Mouse (Mus musculus) hindlimb bud, embryonic 11.5 days (tissue): Measurements from ENCODE around the gene Tspan4.

ENCODE experiments used
- DNase-seq: peaks from one replicate; pipeline ENCODE4 v3.0.0-alpha.2; 2012; ENCODE audit warnings: low read depth, low spot score; ENCODE audit errors: extremely low spot score

Tspan4 gene

DNA sequence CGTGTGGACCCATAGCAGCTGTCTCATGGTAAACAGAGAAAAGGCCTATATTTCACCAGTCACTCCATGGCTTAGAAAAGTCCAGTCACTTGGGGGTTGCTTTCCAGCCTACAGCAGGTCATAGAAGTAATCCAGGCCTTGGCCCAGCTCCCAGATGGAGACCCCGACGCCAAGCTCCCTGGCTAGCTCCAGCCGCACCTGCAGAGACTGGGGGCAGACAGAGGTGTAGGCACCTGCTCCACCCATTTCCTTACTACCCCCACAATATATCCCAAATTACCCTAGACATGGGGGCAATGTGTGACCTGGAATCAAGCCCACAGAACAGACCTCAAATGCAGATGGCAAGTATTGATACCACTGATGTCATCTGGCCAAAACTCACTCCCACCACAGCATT is 20.9 kb downstream of the Tspan4 start:
- no peak for DNase-seq

GRCm38 (mm10) chr7:141497600-141497999 is 22.6 kb downstream of the Tspan4 start:
- no peak for DNase-seq

DNA sequence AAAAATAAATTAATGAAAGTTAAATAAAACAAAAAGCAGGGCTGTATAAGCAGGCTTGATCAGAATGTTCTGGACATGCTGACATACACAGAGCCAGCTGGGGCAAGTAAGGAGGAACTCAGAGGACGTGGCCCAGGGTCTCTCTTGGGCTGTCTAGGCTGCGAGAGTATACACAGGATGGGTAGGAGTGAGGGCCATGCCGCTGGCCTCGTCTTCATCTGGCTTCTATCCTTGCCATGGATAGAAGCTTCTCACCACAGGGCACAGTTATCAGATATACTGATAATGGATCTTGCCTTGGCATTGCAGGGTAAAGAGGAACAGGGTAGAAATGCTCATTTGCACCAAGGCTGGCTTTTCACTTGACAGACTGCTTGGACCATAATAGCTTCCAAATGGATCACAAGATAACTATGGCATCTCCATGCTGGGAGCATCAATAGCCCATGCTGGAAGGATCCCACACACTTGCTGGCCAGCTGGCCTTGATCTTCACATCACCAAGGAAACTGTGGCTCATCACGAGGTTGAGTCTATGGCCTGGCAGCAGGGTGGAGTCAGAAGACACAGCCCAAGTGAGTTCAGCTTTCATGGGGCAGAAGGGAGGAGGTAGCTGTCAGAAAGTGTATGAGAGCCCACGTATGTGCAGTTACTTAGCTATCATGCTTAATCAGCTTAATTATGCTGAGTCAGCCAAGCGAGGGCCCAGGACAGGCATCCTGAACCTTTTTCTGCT is 26.9 kb downstream of the Tspan4 start:
- no peak for DNase-seq

DNA sequence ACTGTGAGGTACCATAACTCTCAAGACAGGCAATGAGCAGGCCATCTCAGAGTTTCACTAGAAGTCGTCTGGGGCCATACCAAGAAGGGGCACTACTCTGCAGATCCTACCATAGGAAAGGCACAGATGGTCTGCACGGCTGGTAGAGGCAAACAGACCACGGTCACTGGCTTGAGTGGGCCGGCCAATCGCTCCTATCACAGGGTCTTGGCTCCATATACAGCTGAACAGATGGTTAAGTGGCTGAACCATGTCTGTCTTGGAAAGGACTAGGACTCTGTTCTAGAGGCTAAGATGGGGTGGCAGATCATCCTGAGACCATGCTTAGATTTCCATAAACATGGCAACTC is 27.5 kb downstream of the Tspan4 start:
- no peak for DNase-seq

DNA sequence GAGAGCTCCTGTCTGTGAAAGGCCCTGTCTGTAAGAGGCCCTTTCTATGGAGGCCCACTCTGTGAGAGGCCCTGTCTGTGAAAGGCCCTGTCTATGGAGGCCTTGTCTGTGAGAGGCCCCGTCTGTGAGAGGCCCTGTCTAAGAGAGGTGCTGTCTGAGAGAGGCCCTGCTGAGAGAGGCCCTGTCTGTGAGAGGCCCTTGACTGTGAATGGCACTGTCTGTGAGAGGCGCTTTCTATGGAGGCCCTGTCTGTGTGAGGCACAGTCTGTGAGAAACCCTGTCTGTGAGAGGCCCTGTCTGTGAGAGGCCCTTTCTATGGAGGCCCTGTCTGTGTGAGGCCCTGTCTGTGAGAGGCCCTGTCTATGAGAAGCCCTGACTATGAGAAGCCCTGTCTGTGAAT is 31.2 kb downstream of the Tspan4 start:
- DNase-seq, result no peak

GRCm38 (mm10) chr7:141508160-141508559 is 33.1 kb downstream of the Tspan4 start:
- no peak for DNase-seq

GRCm38 (mm10) chr7:141510196-141510595 is 35.2 kb downstream of the Tspan4 start:
- DNase-seq, result no peak

GRCm38 (mm10) chr7:141510681-141511191 is 35.7 kb downstream of the Tspan4 start:
- no peak for DNase-seq

- DNase-seq, result no peak
Observed at GRCm38 (mm10) chr7:141517638-141518037, 42.6 kb downstream of the Tspan4 start.

GRCm38 (mm10) chr7:141518296-141518695 is 43.3 kb downstream of the Tspan4 start:
- DNase-seq, result no peak

GRCm38 (mm10) chr7:141518926-141519325 is 43.9 kb downstream of the Tspan4 start:
- no peak for DNase-seq

- DNase-seq, result no peak
Observed at GRCm38 (mm10) chr7:141519795-141520194, 44.8 kb downstream of the Tspan4 start.

- DNase-seq, result no peak
Observed at GRCm38 (mm10) chr7:141523007-141523406, 48.0 kb downstream of the Tspan4 start.

GRCm38 (mm10) chr7:141524271-141524670 is 49.2 kb downstream of the Tspan4 start:
- no peak for DNase-seq

GRCm38 (mm10) chr7:141524760-141525579 is 49.9 kb downstream of the Tspan4 start:
- DNase-seq, result peak; percentile 35

GRCm38 (mm10) chr7:141525580-141525925 is 50.5 kb downstream of the Tspan4 start:
- DNase-seq, result no peak

DNA sequence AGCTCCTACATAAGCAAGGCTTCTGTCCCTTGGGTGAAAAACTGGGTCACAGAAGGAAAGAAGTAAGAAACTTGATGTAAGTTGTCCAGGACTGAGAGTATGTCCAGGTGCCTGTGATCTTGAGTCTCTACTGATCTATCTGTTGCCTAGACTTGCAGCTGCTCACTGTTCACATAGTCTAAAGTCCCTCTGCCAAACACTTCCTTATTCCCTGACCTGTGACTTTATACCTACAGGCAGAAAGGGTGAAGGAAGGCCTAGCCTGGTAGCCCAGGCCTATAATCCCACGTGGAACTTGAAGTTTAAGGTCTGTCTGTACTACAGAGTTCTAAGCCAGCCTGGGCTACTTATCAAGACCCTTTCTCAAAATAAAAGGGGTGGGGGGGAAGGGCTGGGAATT is 60.5 kb downstream of the Tspan4 start:
- DNase-seq, result no peak

DNA sequence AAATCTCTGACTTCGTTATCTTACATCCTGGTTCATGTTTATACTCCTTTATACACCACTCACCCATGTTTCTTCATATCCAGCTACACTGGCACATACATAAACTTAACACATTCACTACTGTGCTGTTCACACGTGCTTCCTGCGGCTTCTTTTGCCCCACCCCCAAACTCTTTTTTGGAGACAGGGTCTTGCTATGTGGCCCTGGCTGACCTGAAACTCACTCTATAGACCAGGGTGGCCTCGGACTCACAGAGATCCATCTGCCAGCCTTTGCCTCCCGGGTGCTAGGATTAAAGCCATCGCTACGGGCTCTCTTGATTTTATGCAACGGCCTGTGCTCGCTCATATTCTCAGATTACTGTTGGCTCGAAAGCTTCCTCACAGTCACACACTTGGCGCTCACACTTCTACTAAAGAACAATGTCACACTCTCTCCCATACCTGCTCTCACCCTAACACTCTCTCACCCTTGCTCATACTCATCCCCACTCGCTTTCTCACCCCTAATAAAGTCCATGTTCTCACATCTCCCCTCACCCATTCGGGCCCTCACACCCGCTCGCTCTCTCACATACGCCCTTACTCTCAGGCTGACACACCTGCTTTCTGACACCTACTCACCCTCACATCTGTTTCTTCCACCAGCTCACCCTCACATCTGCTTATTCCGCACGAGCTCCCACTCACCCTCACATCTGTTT is 64.0 kb downstream of the Tspan4 start:
- no peak for DNase-seq

DNA sequence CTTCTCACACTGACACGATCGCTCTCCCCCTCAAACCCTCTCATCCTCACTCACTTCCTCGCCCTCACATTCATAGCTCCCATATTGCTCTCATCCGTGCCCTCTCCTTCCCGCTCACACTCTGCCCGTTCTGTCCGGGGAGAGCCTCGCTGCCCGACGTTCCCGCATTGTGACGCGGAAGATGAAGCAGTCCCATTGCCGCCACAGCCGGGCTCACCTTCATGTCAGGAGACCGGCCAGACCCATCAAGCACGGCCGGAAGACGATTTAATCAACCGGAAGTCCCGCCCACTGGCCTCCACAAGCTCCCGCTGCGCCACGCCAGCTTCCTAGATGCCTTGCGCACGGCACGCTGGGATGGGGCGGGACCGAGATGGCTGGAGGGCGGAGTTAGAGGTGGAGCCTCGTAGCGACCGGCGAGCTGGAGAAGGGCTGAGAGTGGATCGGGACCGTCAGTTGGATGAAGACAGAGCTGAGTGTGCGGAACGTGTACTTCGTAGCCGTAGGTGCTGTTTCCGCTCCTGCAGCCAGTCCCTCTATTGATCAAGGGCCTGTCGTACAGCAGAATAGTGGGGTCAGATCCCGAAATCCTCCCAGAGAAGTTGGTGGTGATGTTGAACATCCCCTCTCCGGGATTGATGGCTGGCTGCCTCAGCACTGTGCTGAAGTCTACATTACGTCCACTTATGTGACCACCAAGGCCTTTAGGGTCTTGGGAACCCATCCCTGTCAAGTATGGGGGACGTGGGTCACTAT is 64.7 kb downstream of the Tspan4 start, which contains the start of gene Chid1:
Chid1 (minus strand) TSS at position 302 of the 756 bp plus-strand sequence.
- peak; percentile 86 for DNase-seq

GRCm38 (mm10) chr7:141540312-141541081 is 65.5 kb downstream of the Tspan4 start:
- no peak for DNase-seq
